Mouse (Mus musculus): Measurements from ENCODE around the gene 2700081O15Rik.

- TF ChIP-seq CTCF (IDR thresholded peaks at IDR 0.05; ENCODE audit: control insufficient read depth, insufficient read depth, insufficient replicate concordance, low read depth, low read length) (no peak), POLR2A (IDR thresholded peaks at IDR 0.05; ENCODE audit: control insufficient read depth, low read depth, low read length) (peak; percentile 49)
Measured at GRCm38 (mm10) chr19:7441493-7441892, 24.1 kb downstream of the 2700081O15Rik start.
